Mouse (Mus musculus) bone marrow macrophage, adult 2 months (primary cell): ENCODE results near the gene Ccdc103.

ENCODE experiments used
- CTCF ChIP-seq: IDR thresholded peaks from 2 replicates; pipeline ENCODE4 v1.5.1; 2012; ENCODE audit warnings: low read depth, mild to moderate bottlenecking, low read length, moderate library complexity
- POLR2A ChIP-seq: IDR thresholded peaks from 2 replicates; pipeline ENCODE4 v1.6.1; 2012; ENCODE audit warnings: mild to moderate bottlenecking, low read depth, low read length, borderline replicate concordance

- TF ChIP-seq POLR2A (no peak), CTCF (no peak)
Observed at GRCm38 (mm10) chr11:102874801-102875334, 6.1 kb upstream of the Ccdc103 start.
